Mouse (Mus musculus) MEL-GATA-1-ER (cell line): ENCODE data around the gene Stox2.
"Not testable (repeated sequence)": the region's sequence is repeated elsewhere in the genome, so short reads cannot be mapped to it uniquely, and the experiment has no call there.

Experiments used
- DNase-seq: peaks from one replicate; pipeline ENCODE4 v3.0.0-alpha.2; 2012; ENCODE audit warnings: low read depth; ENCODE audit errors: extremely low read depth

Gene Stox2

DNA sequence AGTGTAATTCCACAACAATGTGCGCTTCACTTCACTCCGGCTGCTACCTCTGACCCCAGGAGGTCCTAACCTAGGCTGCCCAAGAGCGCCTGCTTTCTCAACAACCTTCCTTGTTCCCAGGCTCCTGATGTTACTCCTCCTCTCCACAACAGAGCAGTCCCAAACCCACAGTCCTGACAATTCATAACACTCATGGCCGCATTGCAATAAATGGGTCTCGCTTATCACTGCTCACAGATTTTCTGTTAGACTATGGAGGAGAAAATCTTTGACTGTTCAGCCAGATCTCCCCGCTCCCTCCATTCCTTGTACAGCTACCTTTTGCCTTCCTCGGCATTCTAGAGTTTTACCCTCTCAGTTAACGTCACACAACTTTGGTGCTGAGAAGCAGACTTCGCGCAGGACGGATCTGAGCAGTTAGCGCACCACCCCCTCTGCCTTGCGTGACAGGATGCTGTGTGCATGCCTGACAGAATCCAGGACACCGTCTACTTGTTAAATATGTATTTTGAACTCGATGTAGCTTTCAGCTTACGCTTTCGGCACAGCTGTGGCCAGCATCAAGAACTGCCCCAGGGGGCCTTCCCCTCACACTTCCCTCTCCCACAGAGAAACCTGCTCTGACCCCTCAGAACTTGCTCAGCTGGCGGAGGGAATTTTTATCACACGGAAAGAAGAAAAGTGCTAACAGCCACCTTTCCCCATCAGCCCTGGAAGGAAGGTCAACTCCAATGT, at the start of gene Stox2:
TSS of gene Stox2 (minus strand) at position 51 of the 735 bp plus-strand sequence.
- DNase-seq = no peak

DNA sequence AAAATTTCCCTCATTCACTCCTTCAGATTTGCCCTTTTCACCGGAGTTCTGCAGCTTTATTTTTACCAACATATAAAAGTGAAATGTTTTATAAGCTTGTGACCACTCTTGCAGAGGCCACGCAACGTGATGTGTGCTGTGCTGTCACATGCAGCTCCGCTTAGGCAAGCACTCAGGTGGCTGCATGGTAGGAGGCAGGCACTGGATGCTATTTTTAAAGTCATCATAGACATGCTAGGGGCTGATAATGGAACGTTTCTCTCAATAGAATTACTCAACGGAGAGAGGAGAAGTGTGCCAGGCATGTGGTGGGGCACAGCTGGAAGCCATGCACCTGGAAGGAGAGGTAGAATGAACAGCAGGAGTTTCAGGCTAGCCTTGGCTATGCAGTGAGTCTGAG, 49.3 kb upstream of the Stox2 start:
- DNase-seq = no peak

DNA sequence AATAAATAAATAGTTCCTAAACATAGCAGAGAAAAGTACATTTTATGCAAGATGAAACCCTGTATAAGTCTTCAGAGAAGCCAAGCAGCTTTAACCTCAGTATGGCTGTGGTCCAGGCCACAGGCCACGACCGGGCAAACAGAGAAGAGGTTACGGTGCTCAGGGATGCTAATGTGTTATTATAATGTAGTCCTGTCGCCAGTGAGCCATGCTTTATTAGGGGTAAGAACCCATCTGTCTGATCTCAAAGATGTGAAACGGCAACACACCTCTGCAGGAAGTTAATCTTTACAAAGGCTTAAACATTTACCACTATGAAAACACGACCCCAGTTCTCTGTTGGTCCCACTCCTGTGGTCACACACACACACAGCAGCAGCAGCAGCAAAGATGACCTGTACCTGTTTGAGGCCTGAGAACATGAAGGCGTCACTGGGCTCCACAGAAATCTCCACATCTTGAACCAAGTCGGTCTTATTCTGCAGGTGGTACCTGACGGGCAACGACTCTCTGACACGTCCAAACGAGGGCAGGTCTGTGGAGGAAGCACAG, 48.5 kb upstream of the Stox2 start:
- DNase-seq = no peak

DNA sequence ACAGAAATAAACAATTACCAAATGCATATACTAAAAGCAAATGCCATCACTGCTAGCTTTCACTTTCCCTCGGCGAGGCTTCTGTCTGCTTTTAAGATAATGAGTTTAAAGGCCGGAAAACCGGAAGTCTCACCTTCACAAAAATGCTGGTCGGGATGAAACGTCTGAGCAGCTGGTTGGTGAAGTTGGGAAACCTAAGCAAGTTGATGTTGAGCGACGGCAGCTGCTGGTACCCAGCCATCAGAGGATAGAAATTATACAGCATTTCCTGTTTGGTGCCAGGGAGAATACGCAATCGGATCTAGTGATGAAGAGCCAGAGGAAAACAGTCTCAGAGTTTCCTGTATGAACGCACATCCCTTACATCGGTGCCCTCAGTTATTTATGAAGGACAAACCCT, 46.9 kb upstream of the Stox2 start:
- DNase-seq = no peak

GRCm38 (mm10) chr8:47487231-47487630, 41.1 kb upstream of the Stox2 start:
- no peak for DNase-seq

- no peak for DNase-seq
Observed at GRCm38 (mm10) chr8:47482354-47483071, 36.4 kb upstream of the Stox2 start.

DNA sequence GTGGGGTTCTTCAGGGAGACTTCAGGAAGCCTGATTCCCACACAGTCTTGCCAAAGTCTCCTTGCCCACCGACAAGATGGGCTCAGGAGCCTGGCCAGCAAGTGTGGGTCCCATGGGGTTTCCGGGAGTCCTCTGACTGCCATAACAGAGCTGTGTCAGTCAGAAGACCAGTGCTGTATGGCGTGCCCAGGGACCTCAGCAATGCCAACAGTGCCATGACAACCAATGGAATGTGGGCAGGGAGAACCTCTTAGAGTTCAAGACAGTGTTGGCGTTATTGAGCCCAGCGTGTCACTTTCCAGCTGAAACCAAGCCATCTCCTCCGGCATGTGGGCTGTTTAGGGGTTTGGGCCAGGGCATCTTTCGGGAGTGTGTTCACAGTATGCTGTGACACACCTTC, 33.9 kb upstream of the Stox2 start:
- no peak for DNase-seq

- no peak for DNase-seq
Observed at GRCm38 (mm10) chr8:47461650-47462049, 15.5 kb upstream of the Stox2 start.

DNA sequence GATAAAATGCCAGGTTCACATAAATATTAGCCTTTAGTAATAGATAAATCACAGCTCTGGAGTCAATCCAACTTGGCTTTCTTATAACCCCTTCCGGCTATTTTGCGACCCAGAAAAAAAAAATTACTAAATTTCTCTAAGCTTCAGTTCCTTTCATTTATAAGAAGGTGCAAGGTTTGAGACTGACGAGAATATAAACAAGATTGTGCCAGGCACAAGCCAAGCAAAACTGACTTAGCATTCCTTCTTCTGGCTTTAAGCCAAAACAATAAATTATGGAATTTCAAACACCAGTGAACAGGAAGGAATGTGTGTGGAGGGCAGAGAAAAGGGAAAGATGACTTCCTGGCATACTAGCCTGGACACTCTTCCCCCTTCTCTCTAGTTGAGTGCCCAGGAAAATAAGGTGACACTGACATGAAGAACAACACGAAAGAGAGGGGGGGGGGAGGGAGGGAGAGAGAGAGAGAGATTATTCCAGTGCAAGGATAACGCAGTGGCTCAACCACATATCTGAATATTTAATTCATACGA, 13.1 kb upstream of the Stox2 start:
- no peak for DNase-seq

DNA sequence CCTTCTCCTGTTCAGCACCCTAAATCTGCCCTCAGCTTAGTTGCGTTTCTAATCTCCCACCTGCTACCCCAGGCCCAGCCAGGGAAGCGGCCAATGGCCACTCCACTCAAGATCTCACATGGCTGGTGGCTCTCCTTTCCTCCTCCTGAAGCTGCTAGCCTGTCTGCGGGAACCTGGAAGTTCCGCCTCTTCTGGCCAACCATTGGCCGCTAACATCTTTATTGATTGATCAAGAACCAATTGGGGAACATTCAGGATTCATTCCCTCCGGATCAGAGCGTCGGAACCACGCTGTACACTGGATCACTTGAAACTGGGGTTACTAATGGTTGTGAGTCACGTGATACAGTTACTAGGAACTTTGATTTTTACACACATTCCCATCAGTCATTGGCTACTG, 12.4 kb upstream of the Stox2 start:
- no peak for DNase-seq

- not testable (repeated sequence) for DNase-seq
Observed at GRCm38 (mm10) chr8:47449211-47449610, 3.0 kb upstream of the Stox2 start.

GRCm38 (mm10) chr8:47439271-47439670, 6.9 kb downstream of the Stox2 start:
- DNase-seq = no peak

GRCm38 (mm10) chr8:47437976-47438375, 8.2 kb downstream of the Stox2 start:
- no peak for DNase-seq

GRCm38 (mm10) chr8:47435861-47436260, 10.3 kb downstream of the Stox2 start:
- DNase-seq = no peak

- DNase-seq = no peak
Observed at GRCm38 (mm10) chr8:47435412-47435811, 10.8 kb downstream of the Stox2 start.

GRCm38 (mm10) chr8:47431263-47431662, 14.9 kb downstream of the Stox2 start:
- no peak for DNase-seq

- not testable (repeated sequence) for DNase-seq
Observed at GRCm38 (mm10) chr8:47414258-47414525, 32.0 kb downstream of the Stox2 start.

DNA sequence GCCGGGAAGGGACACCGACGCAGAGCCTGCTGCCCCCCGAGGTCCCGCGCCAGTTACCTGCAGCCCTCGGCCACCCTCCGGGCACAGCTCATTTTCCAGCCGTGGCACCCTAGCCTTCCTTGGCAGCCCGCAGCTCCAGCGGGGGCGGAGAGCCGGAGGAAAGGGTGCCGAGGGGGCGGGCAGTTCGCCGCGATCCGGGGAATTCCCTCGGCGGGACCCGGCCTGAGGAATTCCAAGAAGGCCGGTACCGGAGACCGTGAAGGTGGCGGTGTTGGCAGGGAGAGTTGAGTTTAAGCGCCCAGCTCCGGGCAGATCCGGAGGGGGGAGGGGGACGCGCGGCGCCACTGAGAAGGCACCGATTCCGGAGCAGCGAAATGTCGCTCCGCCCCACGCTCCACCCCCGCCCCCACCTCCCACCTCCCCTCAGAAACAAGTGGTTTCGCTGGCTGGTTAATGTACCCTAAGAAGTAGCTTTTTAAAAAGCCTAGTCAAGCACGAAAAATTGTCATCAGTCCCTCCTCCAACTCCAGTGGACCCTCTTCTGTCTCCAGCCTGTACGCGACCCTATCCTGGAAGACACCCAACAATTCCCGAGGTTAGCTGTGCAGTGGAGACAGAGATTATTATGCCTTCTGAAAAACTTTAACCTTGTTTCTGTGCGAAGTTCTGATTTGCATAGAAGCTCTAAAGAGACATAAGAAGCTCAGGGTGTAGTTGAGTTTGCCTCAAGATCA, 32.5 kb downstream of the Stox2 start:
- no peak for DNase-seq

GRCm38 (mm10) chr8:47412696-47413523, 33.3 kb downstream of the Stox2 start:
- DNase-seq = no peak

DNA sequence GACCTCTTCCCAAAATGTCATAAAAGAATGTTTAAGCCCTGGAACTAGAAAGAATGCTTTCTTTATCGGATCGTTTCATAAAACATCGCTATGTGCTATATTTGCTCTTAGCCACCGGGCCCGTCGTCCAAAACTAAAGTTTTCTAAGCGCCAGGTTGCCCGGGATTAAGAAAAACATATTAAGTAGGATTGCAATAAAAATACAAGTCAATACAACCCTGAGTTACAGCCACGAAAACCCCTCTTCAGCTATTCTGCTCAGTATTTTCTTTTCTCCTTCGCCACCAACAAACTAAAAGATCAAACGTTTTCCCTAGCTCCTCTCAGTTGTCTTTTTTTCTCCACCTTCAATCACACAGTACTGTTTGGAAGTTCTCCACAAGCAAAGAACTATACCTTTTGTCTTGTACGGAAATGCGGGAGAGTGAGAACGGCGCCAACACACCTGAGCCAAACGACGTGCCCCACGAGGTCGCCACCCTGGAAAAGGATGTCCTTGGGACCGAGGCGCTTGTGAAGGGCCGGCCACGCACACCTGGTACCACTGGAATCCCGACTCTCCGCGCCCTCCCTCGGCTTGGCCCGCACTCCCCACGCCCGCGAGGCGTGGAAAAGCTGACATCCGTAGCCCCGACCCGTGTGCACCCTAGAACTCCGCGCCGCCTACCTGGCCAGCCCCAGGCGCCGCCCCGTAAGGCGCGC, 34.0 kb downstream of the Stox2 start:
- DNase-seq = no peak
